In the genomic region with DNA sequence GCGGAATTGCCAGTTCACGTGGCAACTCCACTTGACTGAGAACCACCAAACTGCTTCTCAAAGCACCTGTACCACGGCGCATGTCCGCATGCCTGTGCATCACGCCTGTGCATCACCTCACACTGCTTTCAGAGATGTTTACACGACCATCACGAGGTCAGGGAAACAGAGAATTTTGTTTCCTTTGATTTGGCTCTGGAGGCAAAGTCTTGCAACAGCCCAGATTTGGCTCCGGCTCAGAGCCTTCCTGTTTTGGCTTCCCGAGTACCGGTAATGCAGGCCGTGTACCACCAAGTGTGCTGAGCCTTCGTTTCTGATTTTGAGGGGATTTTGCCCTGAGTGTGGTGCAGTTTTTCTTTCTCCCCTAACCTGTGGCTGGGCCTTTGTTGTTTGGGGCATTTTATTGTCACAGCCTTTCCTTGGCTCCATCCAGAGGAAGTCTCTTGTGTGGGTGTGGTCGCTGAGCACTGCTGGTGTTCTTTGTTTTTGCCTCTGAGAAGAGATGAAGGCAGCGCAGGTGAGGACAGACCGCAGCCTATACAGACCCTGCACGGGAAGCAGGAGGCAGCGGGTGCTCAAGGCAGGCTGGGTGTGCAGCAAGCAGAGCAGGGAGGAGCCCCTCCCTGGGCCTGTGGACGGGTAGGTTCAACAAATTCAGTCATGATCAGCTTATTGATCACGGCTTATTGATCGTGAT, we compare ENCODE assay signal across 8 mouse cellular contexts.
DNase-seq lines count a peak whose midpoint lies in the region; TF ChIP-seq lines count a peak whose summit lies in the region.
"Had no signal": no experiment of that assay in that cellular context is flagged by ENCODE, and none has a peak within 500 bp of the region (broad histone marks: within the 10 kb centered on the region; RNA-seq: fewer than 3 reads in every experiment).

No protein-coding gene starts in this region.

- TF ChIP-seq POLR2A in liver, adult 2 months (IDR thresholded peaks at IDR 0.05; ENCODE audit: extremely low read depth, insufficient read depth, low read length), result no peak
- no peak for TF ChIP-seq POLR2A in thymus, adult 2 months (IDR thresholded peaks at IDR 0.05; ENCODE audit: control insufficient read depth, extremely low read depth, insufficient read depth, low read length, poor library complexity)

- no peaks in the 10 kb centered on the region for H3K27me3 ChIP-seq in liver, adult 2 months (ENCODE audit: control insufficient read depth, insufficient read depth, low read length)
- H3K27me3 ChIP-seq in thymus, adult 2 months (ENCODE audit: control insufficient read depth, insufficient read depth, low read length), result no peaks in the 10 kb centered on the region

- TF ChIP-seq CTCF in liver, adult 2 months (IDR thresholded peaks at IDR 0.05; ENCODE audit: low read depth, low read length), result no peak
- TF ChIP-seq CTCF in thymus, adult 2 months (IDR thresholded peaks at IDR 0.05; ENCODE audit: borderline replicate concordance, control insufficient read depth, extremely low read depth, insufficient read depth, low read length, poor library complexity), result no peak

- peaks cover 36% of the 10 kb centered on the region; the same call in 1 of the 2 replicates for H3K79me2 ChIP-seq in liver, adult 2 months (ENCODE audit: control insufficient read depth, insufficient read depth, low read length)

- WGBS in liver, adult 2 months, result 13% methylated on average over 21 of the region's 21 CpGs
- 57% methylated on average over 21 of the region's 21 CpGs for WGBS in thymus, adult 2 months

- peaks cover 34% of the 10 kb centered on the region for H3K4me1 ChIP-seq in liver, adult 2 months (ENCODE audit: control insufficient read depth, insufficient read depth, low read length)
- peaks cover 27% of the 10 kb centered on the region for H3K4me1 ChIP-seq in thymus, adult 2 months (replicated peaks; ENCODE audit: control insufficient read depth, insufficient read depth, low read length)

- peak overlapping the region; percentile 73 for H3K27ac ChIP-seq in liver, adult 2 months (replicated peaks; ENCODE audit: insufficient read depth, low read depth, low read length)
- peak overlapping the region; percentile 66 for H3K27ac ChIP-seq in thymus, adult 2 months (ENCODE audit: control insufficient read depth, insufficient read depth, low read length)

- H3K4me3 ChIP-seq in liver, adult 2 months (ENCODE audit: insufficient read depth, low read depth, low read length), result peak overlapping the region; percentile 20; the same call in 1 of the 2 replicates
- H3K4me3 ChIP-seq in thymus, adult 2 months (ENCODE audit: control insufficient read depth, insufficient read depth, low read length), result no peak overlapping the region

- no peaks in the 10 kb centered on the region for H3K36me3 ChIP-seq in liver, adult 2 months (ENCODE audit: control insufficient read depth, insufficient read depth, low read length)
- no peaks in the 10 kb centered on the region for H3K36me3 ChIP-seq in thymus, adult 2 months (ENCODE audit: control insufficient read depth, insufficient read depth, low read length)

- peak overlapping the region; percentile 30; the same call in 1 of the 2 replicates for H3K9ac ChIP-seq in liver, adult 2 months (ENCODE audit: low read depth, low read length)

- peak; percentile 96 for DNase-seq in liver, adult 2 months (ENCODE audit: extremely low read depth, low read depth, low spot score)
- DNase-seq in liver, result no peak
- peak; percentile 46 for DNase-seq in WW6 (ENCODE audit: low read depth, low spot score)
- peak; percentile 19 for DNase-seq in induced T-regulatory cell, adult 2 months (ENCODE audit: low read depth)
- peak; percentile 30 for DNase-seq in thymus, adult 2 months
- no peak for DNase-seq in MN1 (ENCODE audit: low spot score)
- DNase-seq in urinary bladder, postnatal 25 days (ENCODE audit: low spot score), result no peak
- DNase-seq: right cerebral cortex, postnatal 14 days had no signal

Comparison
In these comparisons a context has a peak if more than half of its experiments do, and no peak if none do; other contexts are left out.
1. DNase-seq: peak in liver, adult 2 months (single experiment), WW6 (single experiment), induced T-regulatory cell, adult 2 months (single experiment) and thymus, adult 2 months (single experiment); none in liver (single experiment), MN1 (single experiment) and urinary bladder, postnatal 25 days (single experiment).